Mouse (Mus musculus): ENCODE measurements at regions not wholly inside any gene's neighbourhood (a gene's known extent, or its start where the extent isn't known, plus 50 kb on each side); places are given as distances from the start of the nearest gene placed in this dataset.

DNA sequence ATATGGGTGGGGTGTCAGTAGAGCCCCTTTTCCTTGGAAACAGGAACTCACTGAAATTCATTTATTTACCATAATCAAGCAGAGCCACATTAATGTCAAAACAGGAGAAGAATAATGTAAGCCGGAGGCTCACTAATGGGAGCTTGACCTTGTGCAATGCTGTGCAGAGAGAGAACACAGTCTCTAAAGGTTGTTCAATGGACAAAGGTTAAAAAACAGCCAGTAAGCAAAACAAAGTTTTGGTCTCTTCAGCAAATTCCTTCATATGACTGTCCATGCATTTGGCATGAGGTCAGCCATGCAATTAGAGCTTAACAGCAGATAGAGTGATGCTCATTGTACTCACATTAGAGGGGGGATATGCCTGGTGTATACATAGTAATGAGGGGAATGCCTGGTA lies 113.1 kb downstream of the Tsen15 start:
- H3K4me1 ChIP-seq: no peaks in the 10 kb centered on the region
- no peaks in the 10 kb centered on the region for H3K36me3 ChIP-seq
- WGBS: 82% methylated on average over 1 of the region's 1 CpGs
- H3K27me3 ChIP-seq: no peaks in the 10 kb centered on the region
- H3K4me2 ChIP-seq (replicated peaks): no peak overlapping the region
- ATAC-seq (ENCODE audit: low FRiP score, low read depth): no peak
- no peaks in the 10 kb centered on the region for H3K9me3 ChIP-seq
- no peak overlapping the region for H3K9ac ChIP-seq
- no peak overlapping the region for H3K27ac ChIP-seq
- H3K4me3 ChIP-seq: no peak overlapping the region

DNA sequence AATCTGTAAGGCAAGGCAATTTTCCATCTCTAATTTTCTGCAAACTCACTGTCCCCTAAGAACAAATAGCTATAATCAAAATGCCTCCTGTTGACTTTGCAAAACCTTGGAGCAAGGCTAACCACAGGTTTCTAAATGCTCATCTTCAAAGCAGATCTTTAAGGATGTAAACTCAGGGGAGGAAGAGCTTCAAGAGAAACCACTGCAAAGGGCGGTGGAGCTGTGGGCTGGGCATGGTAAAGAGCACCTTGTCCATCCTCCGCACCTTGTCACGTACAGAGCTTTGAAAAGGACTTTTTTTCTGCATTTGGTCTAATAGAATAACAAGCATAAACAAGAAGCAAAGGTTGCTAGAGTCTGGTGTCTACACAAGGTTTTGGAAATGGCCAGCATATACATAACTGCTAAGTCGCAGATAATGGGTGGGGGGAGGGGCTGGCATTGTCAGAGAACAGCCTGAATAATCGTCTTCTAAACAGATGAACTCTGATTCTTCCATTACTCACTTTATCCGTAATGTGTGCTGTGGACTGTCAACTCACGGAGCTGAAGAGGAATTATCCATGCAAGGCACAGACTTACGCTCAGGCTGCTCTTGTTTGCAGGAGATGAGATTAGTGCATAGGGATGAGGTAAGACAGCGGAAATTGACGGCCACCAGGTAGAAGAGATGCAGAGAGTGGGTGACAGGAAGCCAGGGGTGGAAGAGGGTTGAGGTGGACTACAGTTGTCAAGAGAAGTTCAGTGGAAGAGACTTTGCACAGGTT lies 116.4 kb downstream of the Tsen15 start:
- Histone ChIP-seq H3K27ac (no peak overlapping the region), H3K4me3 (no peak overlapping the region), H3K36me3 (no peaks in the 10 kb centered on the region), H3K9ac (no peak overlapping the region), H3K4me1 (no peaks in the 10 kb centered on the region), H3K27me3 (no peaks in the 10 kb centered on the region), H3K9me3 (no peaks in the 10 kb centered on the region), H3K4me2 (replicated peaks) (no peak overlapping the region)
- ATAC-seq (ENCODE audit: low FRiP score, low read depth): no peak
- WGBS: 80% methylated on average over 10 of the region's 10 CpGs

DNA sequence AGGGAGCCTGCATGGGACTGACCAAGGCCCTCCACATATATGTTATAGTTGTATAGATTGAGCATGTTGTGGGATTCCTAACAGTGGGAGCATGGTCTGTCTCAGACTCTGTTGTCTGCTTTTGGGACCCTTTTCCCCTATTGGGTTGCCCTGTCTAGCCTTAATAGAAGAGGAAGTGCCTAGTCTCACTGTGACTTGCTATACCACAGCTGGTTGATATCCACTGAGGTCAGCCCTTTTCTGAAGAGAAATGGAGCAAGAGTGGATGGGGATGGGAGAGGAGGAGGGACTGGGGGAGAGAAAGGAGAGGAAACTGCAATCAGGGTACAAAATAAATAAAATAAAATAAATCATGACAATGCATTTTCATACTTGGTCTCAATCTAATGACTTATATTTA lies 120.1 kb downstream of the Tsen15 start:
- no peak overlapping the region for H3K4me3 ChIP-seq
- no peak overlapping the region for H3K4me2 ChIP-seq (replicated peaks)
- no peak for ATAC-seq (ENCODE audit: low FRiP score, low read depth)
- no peaks in the 10 kb centered on the region for H3K9me3 ChIP-seq
- no peak overlapping the region for H3K9ac ChIP-seq
- H3K4me1 ChIP-seq: no peaks in the 10 kb centered on the region
- no peaks in the 10 kb centered on the region for H3K36me3 ChIP-seq
- H3K27ac ChIP-seq: no peak overlapping the region
- H3K27me3 ChIP-seq: no peaks in the 10 kb centered on the region

DNA sequence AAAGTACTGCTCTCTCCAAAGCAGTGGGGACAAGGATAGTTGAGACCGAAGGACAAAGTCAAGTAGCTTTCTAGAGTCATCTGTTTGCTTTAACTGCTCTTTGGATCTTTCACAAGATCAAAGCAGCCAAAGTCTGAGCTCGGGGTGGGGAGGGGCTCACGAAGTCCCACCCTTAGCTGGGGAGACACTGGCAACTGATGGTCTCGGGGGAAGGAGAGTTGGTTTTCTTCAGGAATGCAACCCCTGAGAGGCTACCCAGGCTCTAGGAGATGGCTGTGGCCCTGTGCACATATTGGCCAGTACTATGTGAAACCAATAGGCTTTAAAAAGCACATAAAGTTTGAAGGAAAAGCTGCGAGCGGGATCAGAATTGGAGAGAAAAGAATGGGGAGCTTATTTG lies 121.5 kb downstream of the Tsen15 start:
- Histone ChIP-seq H3K27ac (no peak overlapping the region), H3K4me2 (replicated peaks) (no peak overlapping the region), H3K9me3 (no peaks in the 10 kb centered on the region), H3K36me3 (no peaks in the 10 kb centered on the region), H3K4me1 (no peaks in the 10 kb centered on the region), H3K9ac (no peak overlapping the region), H3K27me3 (no peaks in the 10 kb centered on the region), H3K4me3 (no peak overlapping the region)
- WGBS: 73% methylated on average over 6 of the region's 6 CpGs
- ATAC-seq (ENCODE audit: low FRiP score, low read depth): no peak

DNA sequence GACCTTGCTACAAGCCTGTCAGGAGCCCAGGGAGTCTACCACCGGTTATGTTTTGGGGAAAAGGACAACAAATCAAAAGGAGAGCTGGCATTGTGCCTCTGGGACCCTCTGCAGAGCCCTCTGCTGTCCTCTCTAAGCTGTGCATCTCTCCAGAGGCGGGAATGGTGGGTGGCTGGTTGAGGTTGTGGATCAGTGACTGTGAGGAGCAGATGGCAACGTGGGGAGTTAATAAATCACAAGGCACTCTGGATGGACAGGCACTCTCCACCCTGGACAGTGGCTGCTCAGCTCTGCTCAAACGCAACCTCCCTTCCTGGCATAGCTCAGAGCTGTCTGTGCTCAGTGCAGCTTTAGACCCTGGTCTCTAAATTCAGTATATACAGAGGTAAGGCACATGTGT lies 125.0 kb downstream of the Tsen15 start:
- no peak for ATAC-seq (ENCODE audit: low FRiP score, low read depth)

DNA sequence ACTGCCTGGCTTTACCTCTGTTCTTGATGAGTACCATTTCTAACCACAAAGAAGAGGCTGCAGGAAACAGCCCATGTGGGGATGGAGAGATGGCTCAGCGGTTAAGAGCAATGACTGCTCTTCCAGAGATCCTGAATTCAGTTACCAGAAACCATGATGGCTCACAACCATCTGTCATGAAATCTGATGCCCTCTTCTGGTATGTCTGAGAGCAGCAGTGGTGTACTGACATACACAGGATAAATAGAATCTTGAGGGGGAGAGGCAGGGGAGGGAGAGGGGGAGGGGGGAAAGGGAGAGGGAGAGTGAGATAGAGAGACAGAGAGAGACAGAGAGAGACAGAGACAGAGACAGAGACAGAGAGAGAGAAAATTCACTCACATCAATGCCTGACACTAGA lies 125.5 kb downstream of the Tsen15 start:
- no peaks in the 10 kb centered on the region for H3K36me3 ChIP-seq
- H3K9me3 ChIP-seq: no peaks in the 10 kb centered on the region
- no peaks in the 10 kb centered on the region for H3K27me3 ChIP-seq
- no peak overlapping the region for H3K9ac ChIP-seq
- no peak for ATAC-seq (ENCODE audit: low FRiP score, low read depth)
- no peak overlapping the region for H3K27ac ChIP-seq
- WGBS: 88% methylated on average over 1 of the region's 1 CpGs
- H3K4me3 ChIP-seq: no peak overlapping the region
- no peak overlapping the region for H3K4me2 ChIP-seq (replicated peaks)
- H3K4me1 ChIP-seq: peaks cover 4% of the 10 kb centered on the region; the same call in 1 of the 2 replicates

More for the DNA sequence above, 125.0 kb downstream of the Tsen15 start:
- H3K4me2 ChIP-seq (replicated peaks): no peak overlapping the region
- no peak overlapping the region for H3K4me3 ChIP-seq
- H3K9me3 ChIP-seq: no peaks in the 10 kb centered on the region
- 39% methylated on average over 4 of the region's 4 CpGs for WGBS
- no peak overlapping the region for H3K9ac ChIP-seq
- no peaks in the 10 kb centered on the region for H3K27me3 ChIP-seq
- no peak overlapping the region for H3K27ac ChIP-seq
- peaks cover 4% of the 10 kb centered on the region; the same call in 1 of the 2 replicates for H3K4me1 ChIP-seq
- no peaks in the 10 kb centered on the region for H3K36me3 ChIP-seq

DNA sequence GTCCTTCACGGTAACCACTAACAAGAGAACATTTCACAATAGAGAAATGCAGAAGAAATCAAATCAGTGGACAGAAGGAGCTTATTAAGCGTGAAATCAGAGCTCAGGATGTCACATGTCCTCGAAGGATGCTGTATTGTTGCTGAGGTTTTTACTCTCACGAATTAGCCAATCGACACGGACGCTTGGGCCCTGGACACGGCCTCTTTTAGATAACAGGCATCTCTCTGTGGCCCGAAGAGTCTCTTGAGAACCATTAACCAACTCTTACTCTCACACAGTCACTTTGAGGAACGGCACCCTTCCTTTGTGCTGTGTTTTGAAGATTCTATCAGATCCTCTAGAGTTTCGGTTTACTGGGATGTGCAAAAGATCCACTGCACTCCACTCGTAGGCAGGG lies 128.2 kb downstream of the Tsen15 start:
- H3K4me2 ChIP-seq (replicated peaks): no peak overlapping the region
- H3K36me3 ChIP-seq: no peaks in the 10 kb centered on the region
- no peaks in the 10 kb centered on the region for H3K27me3 ChIP-seq
- H3K9me3 ChIP-seq: no peaks in the 10 kb centered on the region
- H3K4me3 ChIP-seq: no peak overlapping the region
- WGBS: 80% methylated on average over 12 of the region's 12 CpGs
- H3K27ac ChIP-seq: no peak overlapping the region
- H3K9ac ChIP-seq: no peak overlapping the region
- ATAC-seq (ENCODE audit: low FRiP score, low read depth): no peak
- H3K4me1 ChIP-seq: peaks cover 4% of the 10 kb centered on the region; the same call in 1 of the 2 replicates

DNA sequence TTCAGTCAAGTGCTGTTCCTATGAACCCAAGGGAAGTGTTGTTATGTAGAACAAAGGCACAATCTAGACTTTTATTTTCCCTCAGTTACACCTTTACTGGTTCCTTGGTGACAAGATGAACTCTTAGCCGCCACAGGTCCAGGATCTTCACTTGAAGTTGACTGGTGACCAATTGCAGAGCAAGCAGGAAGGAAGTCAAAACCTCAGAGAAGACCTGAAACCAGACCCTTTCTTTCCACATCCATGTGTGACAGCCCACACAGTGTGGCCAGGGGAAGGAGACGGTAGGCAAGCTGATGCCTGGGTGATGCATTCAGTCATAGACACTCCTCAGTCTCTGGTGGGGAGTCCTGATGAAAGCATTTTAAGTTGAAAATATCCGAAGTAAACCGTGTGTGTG lies 132.6 kb downstream of the Tsen15 start:
- H3K36me3 ChIP-seq: no peaks in the 10 kb centered on the region
- no peaks in the 10 kb centered on the region for H3K9me3 ChIP-seq
- 74% methylated on average over 4 of the region's 4 CpGs for WGBS
- no peak overlapping the region for H3K4me3 ChIP-seq
- H3K27ac ChIP-seq: no peak overlapping the region
- no peaks in the 10 kb centered on the region for H3K27me3 ChIP-seq
- H3K4me2 ChIP-seq (replicated peaks): no peak overlapping the region
- no peaks in the 10 kb centered on the region for H3K4me1 ChIP-seq
- H3K9ac ChIP-seq: no peak overlapping the region
- ATAC-seq (ENCODE audit: low FRiP score, low read depth): no peak

DNA sequence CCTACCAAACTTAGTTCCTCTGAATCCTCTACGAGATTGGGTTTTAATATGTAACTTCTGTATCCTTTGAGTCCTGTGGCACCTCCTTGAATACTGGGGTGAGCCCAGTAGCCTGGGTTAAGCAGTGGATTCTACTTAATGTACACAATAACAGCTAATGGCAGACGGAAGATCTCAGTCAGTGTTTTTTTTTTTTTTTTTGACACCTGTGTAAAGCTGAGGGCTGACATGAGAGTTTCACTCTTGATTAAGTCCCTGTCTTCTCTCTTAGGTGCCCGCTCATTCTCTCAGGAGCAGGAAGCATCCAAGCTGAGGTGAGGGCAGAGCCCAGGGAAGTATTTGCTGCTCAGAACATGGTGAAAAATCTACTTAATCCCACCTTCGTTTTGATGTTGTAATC lies 133.0 kb downstream of the Tsen15 start:
- Histone ChIP-seq H3K9ac (no peak overlapping the region), H3K9me3 (no peaks in the 10 kb centered on the region), H3K36me3 (no peaks in the 10 kb centered on the region), H3K4me3 (no peak overlapping the region), H3K4me1 (no peaks in the 10 kb centered on the region), H3K4me2 (replicated peaks) (no peak overlapping the region), H3K27ac (no peak overlapping the region), H3K27me3 (no peaks in the 10 kb centered on the region)
- ATAC-seq (ENCODE audit: low FRiP score, low read depth): no peak
- WGBS: 80% methylated on average over 4 of the region's 4 CpGs

DNA sequence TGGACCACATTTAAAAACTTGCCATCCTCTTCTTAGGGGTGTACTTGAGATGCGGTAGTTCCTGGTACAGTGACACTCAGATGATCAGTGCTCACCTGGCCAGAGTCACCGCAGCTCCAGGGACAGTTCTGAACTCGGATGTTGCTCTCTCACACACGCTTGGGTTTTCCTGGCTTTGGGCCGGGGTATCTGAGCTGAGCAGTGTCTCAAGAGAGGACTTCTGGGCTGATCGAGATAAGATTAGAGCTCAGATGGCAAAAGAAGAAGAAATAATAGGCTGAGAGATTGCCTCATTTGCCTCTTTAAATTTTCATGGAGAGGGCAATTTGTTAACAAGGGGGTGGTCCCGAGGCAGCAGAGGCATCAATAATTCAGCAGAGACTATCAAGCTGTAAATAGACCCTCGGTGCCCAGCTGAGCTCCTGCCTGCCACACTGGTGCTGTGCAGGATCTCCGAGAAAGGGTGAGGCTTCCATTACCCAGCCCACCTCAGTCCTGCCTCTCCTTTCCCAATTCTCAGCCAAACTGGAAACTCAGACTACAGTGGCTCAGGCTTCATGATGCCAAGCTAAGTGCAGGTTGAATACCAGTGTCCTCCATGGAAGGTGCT lies 133.7 kb downstream of the Tsen15 start:
- WGBS: 63% methylated on average over 9 of the region's 9 CpGs
- no peaks in the 10 kb centered on the region for H3K4me1 ChIP-seq
- no peak for ATAC-seq (ENCODE audit: low FRiP score, low read depth)
- no peaks in the 10 kb centered on the region for H3K27me3 ChIP-seq
- H3K4me3 ChIP-seq: no peak overlapping the region
- no peak overlapping the region for H3K27ac ChIP-seq
- no peaks in the 10 kb centered on the region for H3K36me3 ChIP-seq
- H3K4me2 ChIP-seq (replicated peaks): no peak overlapping the region
- no peak overlapping the region for H3K9ac ChIP-seq
- H3K9me3 ChIP-seq: no peaks in the 10 kb centered on the region

DNA sequence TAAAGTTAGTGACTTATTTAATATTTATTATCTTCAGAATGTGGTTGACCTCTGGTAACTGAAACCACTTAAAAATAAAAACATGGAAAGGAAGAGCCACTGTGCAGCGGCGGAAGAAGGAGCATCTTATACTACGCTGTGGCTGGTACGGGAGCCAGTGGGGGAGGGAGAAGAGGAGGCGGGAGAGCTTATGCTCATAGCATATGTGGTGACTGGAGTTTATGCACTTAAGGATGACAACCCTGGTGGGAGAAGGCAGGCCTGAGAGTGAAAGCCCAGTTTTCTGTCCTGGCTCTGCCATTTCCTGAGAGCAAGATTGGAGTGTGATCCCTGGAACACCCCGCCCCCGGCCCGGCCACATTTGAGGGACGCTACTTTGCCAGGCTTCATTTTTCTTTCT lies 145.5 kb downstream of the Tsen15 start:
- WGBS: 90% methylated on average over 9 of the region's 9 CpGs
- Histone ChIP-seq H3K9me3 (no peaks in the 10 kb centered on the region), H3K36me3 (no peaks in the 10 kb centered on the region), H3K9ac (no peak overlapping the region), H3K4me1 (no peaks in the 10 kb centered on the region), H3K4me2 (replicated peaks) (no peak overlapping the region), H3K27ac (no peak overlapping the region), H3K27me3 (no peaks in the 10 kb centered on the region), H3K4me3 (no peak overlapping the region)
- no peak for ATAC-seq (ENCODE audit: low FRiP score, low read depth)

DNA sequence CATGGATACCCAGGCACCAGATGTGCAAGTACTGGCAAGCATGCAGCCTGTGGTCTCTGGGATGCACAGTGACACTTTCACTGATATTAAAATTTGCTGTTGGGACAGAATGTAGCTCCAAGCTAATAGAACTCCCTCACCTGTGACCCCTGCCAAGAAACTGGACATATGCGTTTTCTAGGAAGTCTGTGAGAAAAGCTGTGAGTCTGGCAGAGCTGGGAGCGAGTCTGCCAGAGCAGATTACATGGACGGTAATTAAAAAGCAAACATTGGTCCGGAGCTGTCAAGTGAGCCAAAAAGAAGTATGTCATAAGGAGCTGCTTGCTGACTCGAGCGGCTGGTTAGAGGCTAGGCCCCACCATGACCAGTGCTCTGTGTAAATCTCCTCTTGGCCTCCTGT lies 147.1 kb downstream of the Tsen15 start:
- Histone ChIP-seq H3K9me3 (no peaks in the 10 kb centered on the region), H3K36me3 (no peaks in the 10 kb centered on the region), H3K4me2 (replicated peaks) (no peak overlapping the region), H3K27ac (no peak overlapping the region), H3K9ac (no peak overlapping the region), H3K4me3 (no peak overlapping the region), H3K4me1 (no peaks in the 10 kb centered on the region), H3K27me3 (no peaks in the 10 kb centered on the region)
- ATAC-seq (ENCODE audit: low FRiP score, low read depth): no peak
- 65% methylated on average over 6 of the region's 6 CpGs for WGBS

All from limb, embryonic 13.5 days (tissue).